Mouse (Mus musculus): ENCODE data around the gene St7. TPM values are rescaled to one million over a fixed set of nuclear protein-coding genes. Genes with fewer than 3 reads are reported as not detected.

Gene St7
- polyA plus RNA-seq, 1 experiment, result 4.4 TPM

- no peak for DNase-seq (ENCODE audit: low read depth in 1 of 2, low spot score in 2 of 2)
- Histone ChIP-seq H3K36me3 (ENCODE audit: control insufficient read depth, insufficient read depth, low read length) (no peaks in the 10 kb centered on the region), H3K4me1 (ENCODE audit: control insufficient read depth, insufficient read depth, insufficient read length) (no peaks in the 10 kb centered on the region), H3K4me3 (ENCODE audit: extremely low read depth, insufficient read depth, insufficient read length) (no peak overlapping the region), H3K27me3 (ENCODE audit: control insufficient read depth, insufficient read depth, low read length) (no peaks in the 10 kb centered on the region), H3K27ac (ENCODE audit: insufficient read depth, low read length) (no peak overlapping the region)
- TF ChIP-seq POLR2A (IDR thresholded peaks at IDR 0.05; ENCODE audit: low read depth, low read length) (no peak), CTCF (IDR thresholded peaks at IDR 0.05; ENCODE audit: extremely low read depth, insufficient read depth, insufficient read length, insufficient replicate concordance) (no peak)
- 95% methylated on average over 29 of the region's 29 CpGs for WGBS
These were observed 147.7 kb downstream of the St7 start for GRCm38 (mm10) chr6:17840431-17840830.

DNA sequence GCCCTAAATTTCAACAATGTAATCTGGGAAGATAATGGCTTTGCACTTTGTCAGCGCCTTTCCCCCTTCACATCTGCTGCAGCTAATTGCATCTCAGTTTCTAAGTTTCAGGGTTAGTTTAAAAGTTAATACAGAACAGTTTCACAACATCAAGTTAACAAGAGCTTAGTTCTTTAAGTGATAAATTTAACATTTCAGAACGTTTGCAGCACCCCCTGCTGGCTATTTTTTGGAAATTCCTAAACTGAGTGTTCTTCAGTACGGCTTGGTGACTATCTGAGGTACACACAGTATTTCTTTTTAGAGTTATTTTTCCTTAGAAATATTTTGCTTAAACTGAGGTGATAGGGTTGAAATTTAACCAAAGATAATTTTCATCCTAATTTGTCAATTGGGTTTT, 150.0 kb downstream of the St7 start:
- 38% methylated on average over 3 of the region's 3 CpGs for WGBS
- Histone ChIP-seq H3K4me1 (ENCODE audit: control insufficient read depth, insufficient read depth, insufficient read length) (no peaks in the 10 kb centered on the region), H3K36me3 (ENCODE audit: control insufficient read depth, insufficient read depth, low read length) (no peaks in the 10 kb centered on the region), H3K27me3 (ENCODE audit: control insufficient read depth, insufficient read depth, low read length) (no peaks in the 10 kb centered on the region), H3K27ac (ENCODE audit: insufficient read depth, low read length) (no peak overlapping the region), H3K4me3 (ENCODE audit: extremely low read depth, insufficient read depth, insufficient read length) (no peak overlapping the region)
- TF ChIP-seq CTCF (IDR thresholded peaks at IDR 0.05; ENCODE audit: extremely low read depth, insufficient read depth, insufficient read length, insufficient replicate concordance) (no peak), POLR2A (IDR thresholded peaks at IDR 0.05; ENCODE audit: low read depth, low read length) (no peak)
- DNase-seq (ENCODE audit: low read depth in 1 of 2, low spot score in 2 of 2), result peak in 1 of 2 experiments; percentile 36

GRCm38 (mm10) chr6:17851316-17851715, 158.6 kb downstream of the St7 start:
- 86% methylated on average over 2 of the region's 2 CpGs for WGBS
- Histone ChIP-seq H3K27ac (ENCODE audit: insufficient read depth, low read length) (no peak overlapping the region), H3K4me3 (ENCODE audit: extremely low read depth, insufficient read depth, insufficient read length) (no peak overlapping the region), H3K36me3 (ENCODE audit: control insufficient read depth, insufficient read depth, low read length) (no peaks in the 10 kb centered on the region), H3K27me3 (ENCODE audit: control insufficient read depth, insufficient read depth, low read length) (no peaks in the 10 kb centered on the region), H3K4me1 (ENCODE audit: control insufficient read depth, insufficient read depth, insufficient read length) (no peaks in the 10 kb centered on the region)
- TF ChIP-seq CTCF (IDR thresholded peaks at IDR 0.05; ENCODE audit: extremely low read depth, insufficient read depth, insufficient read length, insufficient replicate concordance) (no peak), POLR2A (IDR thresholded peaks at IDR 0.05; ENCODE audit: low read depth, low read length) (no peak)
- DNase-seq (ENCODE audit: low read depth in 1 of 2, low spot score in 2 of 2), result no peak

DNA sequence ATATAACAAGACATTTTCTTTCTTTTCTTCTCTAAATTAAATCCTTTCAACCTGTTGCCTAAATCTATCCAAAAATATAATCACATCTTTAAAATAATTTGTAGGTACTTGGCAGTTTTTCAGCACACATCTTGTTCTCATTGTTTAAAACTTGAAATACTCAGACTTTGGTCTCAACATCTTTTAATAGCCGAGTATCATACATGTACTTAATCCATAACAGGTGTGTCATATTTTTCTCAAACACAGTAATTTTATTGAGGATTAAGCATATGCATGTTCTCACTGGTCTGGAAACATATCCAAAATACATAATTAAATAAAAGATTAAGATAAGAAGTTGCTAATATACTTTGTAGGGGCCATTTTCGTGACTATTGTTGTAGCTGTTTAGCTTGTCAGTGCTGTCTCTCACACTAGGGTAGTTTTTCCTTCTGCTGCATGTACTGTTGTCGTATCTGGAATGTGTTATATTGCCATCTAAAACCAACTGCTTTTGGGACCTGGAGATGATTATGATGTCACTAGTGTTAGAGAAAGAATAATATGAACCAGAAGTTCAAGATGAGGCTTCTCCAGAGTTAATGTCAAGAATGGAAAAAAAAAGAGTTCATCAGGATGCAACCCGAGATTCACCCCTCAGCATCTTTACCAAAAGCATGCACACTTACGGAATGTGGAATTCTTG, 161.0 kb downstream of the St7 start:
- TF ChIP-seq CTCF (IDR thresholded peaks at IDR 0.05; ENCODE audit: extremely low read depth, insufficient read depth, insufficient read length, insufficient replicate concordance) (no peak), POLR2A (IDR thresholded peaks at IDR 0.05; ENCODE audit: low read depth, low read length) (no peak)
- DNase-seq (ENCODE audit: low read depth in 1 of 2, low spot score in 2 of 2), result no peak
- no peaks in the 10 kb centered on the region for H3K4me1 ChIP-seq (ENCODE audit: control insufficient read depth, insufficient read depth, insufficient read length)
- no peak overlapping the region for H3K4me3 ChIP-seq (ENCODE audit: extremely low read depth, insufficient read depth, insufficient read length)
- H3K27ac ChIP-seq (ENCODE audit: insufficient read depth, low read length), result no peak overlapping the region
- no peaks in the 10 kb centered on the region for H3K36me3 ChIP-seq (ENCODE audit: control insufficient read depth, insufficient read depth, low read length)
- no peaks in the 10 kb centered on the region for H3K27me3 ChIP-seq (ENCODE audit: control insufficient read depth, insufficient read depth, low read length)
- 92% methylated on average over 5 of the region's 5 CpGs for WGBS

- H3K4me3 ChIP-seq (ENCODE audit: extremely low read depth, insufficient read depth, insufficient read length), result no peak overlapping the region
- no peaks in the 10 kb centered on the region for H3K27me3 ChIP-seq (ENCODE audit: control insufficient read depth, insufficient read depth, low read length)
- DNase-seq (ENCODE audit: low read depth in 1 of 2, low spot score in 2 of 2), result no peak
- H3K4me1 ChIP-seq (ENCODE audit: control insufficient read depth, insufficient read depth, insufficient read length), result no peaks in the 10 kb centered on the region
- H3K27ac ChIP-seq (ENCODE audit: insufficient read depth, low read length), result no peak overlapping the region
- WGBS, result 100% methylated on average over 2 of the region's 2 CpGs
- H3K36me3 ChIP-seq (ENCODE audit: control insufficient read depth, insufficient read depth, low read length), result no peaks in the 10 kb centered on the region
- no peak for TF ChIP-seq CTCF (IDR thresholded peaks at IDR 0.05; ENCODE audit: extremely low read depth, insufficient read depth, insufficient read length, insufficient replicate concordance)
- TF ChIP-seq POLR2A (IDR thresholded peaks at IDR 0.05; ENCODE audit: low read depth, low read length), result no peak
These were observed 162.9 kb downstream of the St7 start for GRCm38 (mm10) chr6:17855616-17856015.

- H3K4me3 ChIP-seq (ENCODE audit: extremely low read depth, insufficient read depth, insufficient read length), result no peak overlapping the region
- H3K36me3 ChIP-seq (ENCODE audit: control insufficient read depth, insufficient read depth, low read length), result no peaks in the 10 kb centered on the region
- no peaks in the 10 kb centered on the region for H3K4me1 ChIP-seq (ENCODE audit: control insufficient read depth, insufficient read depth, insufficient read length)
- no peaks in the 10 kb centered on the region for H3K27me3 ChIP-seq (ENCODE audit: control insufficient read depth, insufficient read depth, low read length)
- H3K27ac ChIP-seq (ENCODE audit: insufficient read depth, low read length), result no peak overlapping the region
- no peak for TF ChIP-seq CTCF (IDR thresholded peaks at IDR 0.05; ENCODE audit: extremely low read depth, insufficient read depth, insufficient read length, insufficient replicate concordance)
- WGBS, result 89% methylated on average over 1 of the region's 1 CpGs
- no peak for DNase-seq (ENCODE audit: low read depth in 1 of 2, low spot score in 2 of 2)
These were observed 166.8 kb downstream of the St7 start for GRCm38 (mm10) chr6:17859564-17859963.

GRCm38 (mm10) chr6:17860463-17860862, 167.7 kb downstream of the St7 start:
- Histone ChIP-seq H3K36me3 (ENCODE audit: control insufficient read depth, insufficient read depth, low read length) (no peaks in the 10 kb centered on the region), H3K27me3 (ENCODE audit: control insufficient read depth, insufficient read depth, low read length) (no peaks in the 10 kb centered on the region), H3K4me3 (ENCODE audit: extremely low read depth, insufficient read depth, insufficient read length) (no peak overlapping the region), H3K4me1 (ENCODE audit: control insufficient read depth, insufficient read depth, insufficient read length) (no peaks in the 10 kb centered on the region), H3K27ac (ENCODE audit: insufficient read depth, low read length) (no peak overlapping the region)
- 95% methylated on average over 1 of the region's 1 CpGs for WGBS
- no peak for DNase-seq (ENCODE audit: low read depth in 1 of 2, low spot score in 2 of 2)
- TF ChIP-seq CTCF (IDR thresholded peaks at IDR 0.05; ENCODE audit: extremely low read depth, insufficient read depth, insufficient read length, insufficient replicate concordance) (no peak), POLR2A (IDR thresholded peaks at IDR 0.05; ENCODE audit: low read depth, low read length) (no peak)
